Mouse (Mus musculus) lung, postnatal 25 days (tissue): ENCODE results near the gene Gkn3.

Experiments used
- DNase-seq: peaks from one replicate; pipeline ENCODE4 v3.0.0; 2022; ENCODE audit warnings: low spot score

Gkn3 gene

DNA sequence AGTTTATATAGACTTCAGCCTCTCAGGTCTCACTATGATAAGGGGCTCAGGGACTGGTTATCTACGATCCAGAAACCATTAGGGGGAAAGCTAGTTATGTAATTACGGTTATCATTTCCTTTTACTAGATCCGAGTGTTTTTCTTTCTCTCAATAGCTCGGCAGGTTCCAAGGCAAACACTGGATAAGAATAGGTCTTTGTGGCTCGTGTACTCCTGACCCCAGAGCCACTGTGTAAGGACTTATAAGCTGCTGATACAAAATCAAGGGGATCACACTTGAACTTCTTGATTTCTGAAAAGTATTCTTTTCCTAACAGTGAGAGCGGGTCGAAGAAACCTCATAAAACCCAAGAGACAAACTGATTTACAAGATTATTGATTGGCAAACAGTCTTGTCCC is at the start of gene Gkn3:
Gkn3 (minus strand) TSS at position 59 of the 400 bp plus-strand sequence.
- peak; percentile 16 for DNase-seq

DNA sequence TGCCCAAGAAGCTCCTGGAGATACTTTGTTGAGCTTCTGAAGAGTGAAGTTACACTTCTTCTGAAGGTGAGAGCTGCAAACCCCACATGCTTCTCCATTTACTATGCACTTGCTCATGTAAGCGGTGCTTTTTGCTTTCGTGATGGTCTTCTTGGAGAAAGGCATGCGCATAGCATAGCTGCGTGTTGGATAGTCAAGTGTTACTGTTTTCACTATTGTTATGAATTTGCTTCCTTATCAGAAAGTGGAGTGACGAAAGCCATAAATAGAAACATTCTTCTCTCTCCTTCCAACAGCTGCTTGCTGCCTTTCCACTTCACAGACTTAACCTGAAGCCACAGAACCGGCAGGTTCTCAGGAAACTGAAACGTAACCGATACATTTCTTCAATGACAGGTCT is 48.0 kb upstream of the Gkn3 start:
- DNase-seq, result no peak

DNA sequence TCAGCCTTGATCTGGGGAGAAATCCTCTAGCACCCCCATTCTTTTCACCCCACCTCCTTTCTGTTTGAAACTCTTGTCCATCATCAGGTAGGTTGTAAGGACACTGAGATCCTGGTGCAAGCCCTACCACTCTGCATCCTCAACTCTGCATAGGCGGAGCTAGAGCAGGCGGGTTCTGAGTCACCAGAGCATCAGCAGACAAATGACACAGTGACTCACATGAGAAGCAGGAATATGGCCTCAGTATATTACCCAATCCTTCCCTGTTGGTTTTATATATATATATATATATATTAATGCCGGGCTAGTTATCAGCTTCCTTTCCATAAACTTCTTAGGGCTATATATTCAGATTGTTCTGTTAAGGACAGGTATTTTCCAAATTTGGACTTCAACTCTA is 47.1 kb upstream of the Gkn3 start:
- no peak for DNase-seq

DNA sequence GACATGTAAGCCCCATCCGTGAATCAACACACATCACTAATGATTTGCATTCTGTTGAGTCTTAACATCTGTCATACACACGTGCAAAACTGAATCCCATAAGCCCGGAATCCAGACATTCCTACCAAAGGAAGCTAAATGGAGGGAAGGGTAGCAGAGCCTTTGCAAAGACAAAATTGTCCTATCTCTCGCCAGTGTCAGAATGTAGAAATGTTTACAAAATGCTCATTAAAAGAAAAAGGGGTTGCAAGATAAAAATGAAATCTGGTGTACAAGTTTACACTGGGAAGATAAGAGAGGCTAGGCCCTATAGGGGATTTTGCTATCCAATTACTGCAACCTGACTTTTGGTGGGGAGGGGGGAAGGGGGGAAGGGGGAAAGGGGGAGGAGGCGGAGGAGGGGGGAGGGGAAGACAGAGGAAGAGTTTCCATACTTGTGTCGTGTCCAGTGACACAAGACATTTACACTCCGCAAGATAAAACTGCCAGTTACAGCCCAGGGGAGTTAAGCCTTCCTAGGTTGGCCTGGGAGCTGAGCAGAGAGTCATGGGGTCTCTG is 39.8 kb upstream of the Gkn3 start, which contains the start of gene Bmp10:
Bmp10 (plus strand) TSS at position 508 of the 558 bp plus-strand sequence.
- no peak for DNase-seq

DNA sequence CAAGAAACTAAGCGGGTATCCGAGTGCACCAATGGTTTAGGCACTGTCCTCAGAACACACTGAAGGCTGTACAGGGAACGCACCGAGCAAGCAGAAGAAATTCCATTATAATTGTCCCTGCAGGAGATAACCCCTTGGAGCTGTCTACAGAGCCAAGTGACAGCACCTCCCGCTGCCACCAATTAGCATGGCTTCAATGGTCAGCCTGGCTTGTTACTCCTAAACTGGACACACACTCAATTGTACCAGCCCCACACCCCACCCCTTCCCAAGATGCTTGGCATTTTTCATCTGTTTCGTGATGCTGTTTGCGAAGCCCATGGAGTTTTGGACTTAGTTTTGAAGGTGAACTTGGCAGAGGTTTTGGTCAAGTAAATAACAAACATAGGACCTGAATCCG is 38.9 kb upstream of the Gkn3 start:
- no peak for DNase-seq

DNA sequence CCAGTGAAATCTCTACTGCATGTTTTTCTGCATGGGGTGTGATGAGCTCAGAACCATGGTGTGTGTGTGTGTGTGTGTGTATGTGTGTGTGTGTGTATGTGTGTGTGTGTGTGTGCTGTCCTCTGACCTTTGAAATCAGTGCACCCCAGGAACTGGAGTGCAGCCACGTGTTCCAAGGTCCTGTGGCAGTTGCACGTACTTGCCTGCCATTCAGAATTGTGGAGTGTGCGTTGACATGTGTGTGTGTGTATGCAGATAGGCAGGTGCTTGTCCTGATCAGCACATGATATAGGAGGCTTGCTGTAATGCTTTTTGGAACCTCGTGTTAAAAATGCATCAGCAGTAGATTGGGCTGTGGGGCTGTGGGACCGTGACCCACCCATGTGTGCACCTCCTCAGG is 38.2 kb upstream of the Gkn3 start:
- DNase-seq, result no peak

DNA sequence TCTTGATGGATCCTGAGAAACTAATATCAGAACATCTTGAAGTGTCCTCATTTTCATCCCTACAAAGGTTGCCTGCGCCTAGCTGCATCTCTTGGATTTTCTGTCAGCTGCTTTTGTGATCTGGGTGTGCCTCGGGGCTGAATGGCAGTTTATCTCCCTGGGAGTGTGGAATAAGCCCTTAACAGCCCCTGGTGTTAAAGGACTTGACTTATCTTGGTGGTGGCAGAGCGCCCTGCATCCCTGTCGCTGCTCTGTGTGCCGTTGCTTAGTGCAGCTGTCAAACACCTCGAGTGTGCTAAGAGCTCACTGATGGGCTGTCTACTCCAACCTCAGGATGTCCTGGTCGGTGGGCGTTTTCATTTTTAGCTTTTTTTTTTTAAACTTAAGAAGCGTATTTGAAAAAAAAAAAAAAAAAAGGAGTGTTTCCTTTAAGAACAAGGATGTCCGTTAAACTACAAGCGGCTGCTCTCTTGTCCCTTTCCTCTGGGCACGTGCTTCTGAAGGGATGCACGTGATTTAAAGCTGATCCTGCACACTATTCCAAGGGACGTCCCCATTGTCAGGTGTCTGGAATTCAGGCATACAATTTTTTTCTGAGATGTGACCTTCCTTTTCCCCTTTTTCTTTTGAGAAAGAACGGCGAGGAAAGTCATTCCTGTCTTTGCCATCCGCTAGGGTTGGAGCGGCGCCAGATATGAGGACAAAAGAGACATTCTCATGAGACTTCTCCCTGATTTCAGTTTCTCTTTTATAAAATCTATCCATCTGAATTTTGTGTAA is 35.5 kb upstream of the Gkn3 start:
- DNase-seq, result no peak

DNA sequence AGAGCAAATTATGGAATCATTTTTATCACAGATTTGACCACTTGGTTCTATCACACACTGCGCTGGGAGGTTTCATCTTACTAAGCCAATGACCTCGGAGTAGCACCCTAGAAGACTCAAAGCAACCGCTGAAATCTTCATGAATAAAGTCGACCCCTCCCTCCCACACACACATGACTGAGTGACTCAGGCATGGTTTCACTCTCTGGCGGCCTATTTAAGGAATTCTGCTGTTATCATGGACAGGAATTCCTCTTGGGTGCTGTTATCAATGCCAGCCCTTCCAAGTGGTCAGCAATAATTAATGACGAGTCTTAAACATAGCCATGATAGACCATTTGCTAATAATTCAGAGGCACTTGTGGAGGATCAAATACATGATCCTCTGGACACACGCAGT is 33.6 kb upstream of the Gkn3 start:
- peak; percentile 5 for DNase-seq

DNA sequence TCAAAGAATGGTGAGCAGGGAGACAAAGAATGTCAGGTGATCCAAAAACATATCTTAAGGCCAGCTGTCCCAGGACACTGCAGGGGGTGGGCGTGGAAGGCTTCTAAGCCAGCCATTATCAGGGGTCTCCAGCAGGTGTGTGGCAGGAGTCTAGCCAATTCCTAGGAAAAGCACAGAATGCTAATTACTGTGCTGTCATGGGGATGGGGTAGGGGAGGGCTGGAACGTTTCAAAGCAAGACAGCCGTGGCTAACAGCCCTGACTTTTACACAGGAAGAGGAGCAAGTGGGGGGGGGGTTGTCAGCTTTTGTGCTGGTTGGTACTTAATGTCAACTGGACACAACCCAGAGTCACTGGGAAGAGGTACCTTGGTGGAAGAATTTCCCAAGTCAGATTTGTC is 23.3 kb upstream of the Gkn3 start:
- no peak for DNase-seq

DNA sequence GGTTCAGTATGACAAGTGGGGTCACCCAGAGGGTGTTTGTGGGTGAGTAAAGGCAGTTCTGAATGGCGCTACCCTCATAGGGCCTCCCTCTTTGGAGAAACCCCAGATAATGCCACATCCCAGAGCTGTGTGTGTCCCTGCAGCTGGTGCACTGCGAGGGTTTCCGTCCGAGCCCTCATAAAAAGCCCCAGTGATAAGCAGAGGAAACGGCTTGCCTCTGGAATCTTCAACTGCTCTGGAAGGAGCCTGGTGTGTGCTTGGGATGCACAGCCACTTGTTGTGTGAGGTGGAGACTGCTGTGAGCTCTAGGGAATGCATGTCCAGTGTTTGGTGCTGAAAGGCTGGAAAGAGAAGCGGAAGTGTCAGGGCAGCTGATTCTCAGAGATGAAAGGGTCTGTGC is 12.7 kb upstream of the Gkn3 start:
- DNase-seq, result no peak

DNA sequence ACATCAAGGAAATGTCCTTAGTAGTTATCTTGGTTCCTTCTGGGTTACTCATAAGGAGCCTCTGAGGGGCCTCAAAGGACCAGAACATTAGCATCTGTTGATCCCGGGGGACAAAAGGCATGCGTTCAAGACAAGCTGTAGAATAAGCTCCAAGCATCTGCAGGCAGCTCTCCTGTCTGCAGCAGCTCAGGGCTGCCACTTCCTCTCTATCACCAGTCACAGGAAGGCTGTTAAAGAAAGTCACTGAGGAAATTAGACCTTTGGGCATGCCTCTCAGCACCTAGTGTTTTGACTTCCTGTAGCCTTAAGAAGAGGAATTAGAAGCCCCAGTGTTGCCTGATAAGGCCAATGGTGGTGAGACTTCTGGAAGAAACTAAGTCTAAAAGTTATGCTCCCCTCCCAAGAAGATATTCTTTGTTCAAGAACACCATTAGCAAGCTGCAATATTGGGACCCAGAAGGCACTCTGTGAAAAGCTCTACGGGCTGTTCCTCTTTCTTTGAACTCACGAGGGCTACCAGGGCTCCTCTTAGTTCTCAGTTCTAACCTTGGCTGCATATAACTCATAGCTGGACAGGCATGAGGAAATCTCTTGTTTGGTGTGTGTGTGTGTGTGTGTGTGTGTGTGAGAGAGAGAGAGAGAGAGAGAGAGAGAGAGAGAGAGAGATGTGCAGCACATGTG is 11.3 kb upstream of the Gkn3 start:
- no peak for DNase-seq

DNA sequence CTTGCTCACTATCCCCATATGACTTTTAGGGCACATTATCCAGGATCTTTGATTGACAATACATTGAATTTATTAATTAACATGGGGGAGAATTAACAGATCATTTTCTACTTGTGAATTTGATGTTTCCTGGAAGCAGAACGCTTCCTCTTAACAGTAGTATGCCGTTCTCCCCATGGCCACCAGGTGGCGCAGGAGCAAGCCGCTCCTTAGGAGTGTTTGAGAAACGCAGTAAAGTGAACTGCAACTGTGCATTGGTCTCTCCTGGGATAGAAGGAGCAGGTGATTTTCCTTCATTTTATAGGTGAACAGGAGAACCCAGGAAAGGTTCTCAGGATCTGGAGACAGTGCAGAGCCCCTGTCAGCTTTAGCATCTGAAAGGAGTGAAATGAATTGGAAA is 10.4 kb upstream of the Gkn3 start:
- peak; percentile 72 for DNase-seq

DNA sequence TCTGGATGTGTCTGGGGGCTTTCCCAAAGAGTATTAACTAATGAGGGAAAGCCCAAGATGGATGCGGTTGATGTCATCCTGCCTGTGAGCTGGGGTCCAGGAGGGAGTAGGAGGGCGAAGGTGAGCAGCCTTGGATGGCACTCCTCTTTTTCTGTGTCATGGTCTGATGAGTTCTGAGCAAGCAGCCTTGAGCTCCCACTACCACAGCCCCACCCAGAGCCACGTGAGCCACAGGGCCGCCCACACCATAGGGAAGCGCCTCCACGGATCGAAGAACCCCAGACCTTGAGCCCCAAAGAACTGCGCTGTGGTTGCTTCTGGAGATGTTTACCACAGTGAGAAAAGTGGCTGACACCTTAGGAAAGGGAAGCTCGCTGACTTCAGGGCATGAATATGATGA is 6.0 kb upstream of the Gkn3 start:
- peak; percentile 10 for DNase-seq

DNA sequence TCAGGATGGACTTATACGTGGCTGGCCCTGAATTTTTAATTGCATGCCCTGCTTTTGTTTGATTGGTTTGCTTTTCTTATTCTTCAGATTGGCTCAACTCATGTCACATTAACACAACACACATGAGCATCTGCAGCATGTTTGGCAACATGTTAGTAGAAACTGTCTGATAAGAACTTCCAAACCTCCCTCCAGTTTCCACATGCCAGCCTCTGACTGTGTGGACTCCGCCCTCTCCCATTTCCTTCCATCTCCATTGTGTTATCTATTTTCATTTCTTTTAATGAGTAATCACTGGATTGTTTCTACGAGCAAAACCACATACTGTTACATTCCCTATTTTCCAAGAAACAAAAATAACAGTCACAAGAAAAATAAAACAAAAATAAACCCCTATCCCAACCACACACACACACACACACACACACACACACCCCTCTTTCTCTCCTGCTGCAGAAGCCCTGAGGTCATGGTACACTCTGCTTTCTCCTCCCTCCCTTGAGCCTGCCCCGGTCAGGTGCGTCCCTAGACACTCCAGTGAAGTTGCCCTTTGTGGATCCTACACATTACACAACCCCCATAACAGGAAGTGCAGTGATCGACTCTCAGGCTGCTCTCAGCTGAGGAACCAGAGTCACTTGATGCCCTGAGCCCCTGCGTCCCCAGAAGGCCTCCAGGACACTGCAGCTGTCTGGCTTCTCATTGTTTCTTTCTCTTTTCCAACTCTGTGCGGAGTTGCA is 4.9 kb upstream of the Gkn3 start:
- peak; percentile 32 for DNase-seq

DNA sequence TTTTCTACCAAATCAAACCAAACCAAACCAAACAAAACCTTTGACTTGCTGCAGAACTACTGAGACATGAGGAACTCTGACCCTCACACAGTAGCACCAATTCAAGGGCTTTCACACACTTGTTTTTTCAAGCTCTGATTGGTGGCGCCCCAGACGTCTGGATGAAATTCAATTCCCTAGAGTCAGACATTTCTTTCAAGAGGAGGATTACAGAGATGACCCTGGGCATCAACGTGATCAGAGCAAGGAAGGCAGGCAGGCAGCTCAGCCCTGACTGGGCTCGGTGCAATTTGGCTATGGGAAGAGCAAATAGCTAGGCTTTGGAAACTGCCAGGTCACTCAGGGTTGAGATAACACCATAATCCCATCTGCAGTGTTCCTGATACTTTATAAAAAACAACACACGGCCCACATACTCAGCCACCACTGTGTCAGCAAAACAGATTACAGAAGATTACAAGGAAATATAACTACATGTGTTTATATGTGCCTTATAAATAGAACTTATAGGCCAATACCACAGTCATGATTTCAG is 787 bp upstream of the Gkn3 start:
- no peak for DNase-seq

DNA sequence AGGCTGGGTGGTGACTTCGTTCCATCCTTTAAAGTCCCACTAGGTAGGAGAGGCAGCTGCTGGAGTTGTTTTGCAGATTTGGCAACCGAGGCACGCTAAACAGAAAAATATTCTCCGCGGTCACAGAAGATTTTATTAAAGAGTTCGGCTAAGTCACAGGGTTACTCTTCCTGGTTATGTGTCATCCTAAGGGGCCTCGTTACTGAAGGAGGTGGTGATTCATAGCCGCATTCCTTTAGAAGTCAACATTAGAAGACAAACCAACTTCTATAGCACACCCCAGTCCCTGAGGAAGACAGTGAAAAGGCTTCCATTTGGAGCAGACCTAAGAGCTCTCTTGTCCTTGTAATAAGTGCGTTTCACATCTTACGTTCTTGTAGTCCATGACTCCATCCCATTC is 2.1 kb downstream of the Gkn3 start:
- DNase-seq, result no peak

DNA sequence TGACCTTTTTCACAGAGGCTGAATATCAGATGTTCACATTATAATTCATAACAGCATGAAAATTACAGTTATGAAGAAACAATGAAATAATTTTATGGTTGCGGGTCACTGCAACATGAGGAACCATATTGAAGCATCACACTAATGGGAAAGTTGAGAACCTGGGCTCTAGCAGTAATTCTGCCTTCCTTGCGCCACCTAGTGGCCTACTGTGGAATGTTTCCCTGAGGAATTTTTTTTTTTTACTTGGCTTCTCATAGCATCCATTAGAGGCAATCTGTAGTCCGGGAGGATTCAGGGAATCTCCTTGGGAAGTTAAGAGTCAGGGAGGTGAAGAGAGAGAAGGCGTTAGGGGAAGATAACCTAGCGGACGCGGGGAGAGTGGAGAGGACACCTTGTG is 2.5 kb downstream of the Gkn3 start:
- DNase-seq, result peak; percentile 66

DNA sequence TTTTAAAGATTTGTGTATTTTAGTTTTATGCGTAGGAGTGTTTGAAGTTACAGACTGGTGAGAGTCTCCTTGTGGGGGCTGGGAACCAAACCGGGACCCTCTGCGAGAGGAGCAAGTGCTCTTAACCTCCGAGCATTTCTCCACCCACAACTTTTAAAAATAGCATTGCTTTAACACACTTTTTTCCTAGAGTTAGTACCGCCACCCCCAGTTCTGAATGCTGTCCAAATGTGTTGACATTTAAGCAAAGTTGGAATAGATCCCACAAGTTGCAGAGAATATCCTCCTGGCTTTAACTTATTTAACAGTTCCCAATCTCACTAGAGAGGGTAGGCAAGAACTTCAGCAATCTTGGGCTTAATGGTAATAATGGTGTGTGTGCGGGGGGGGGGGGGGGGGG is 4.0 kb downstream of the Gkn3 start:
- no peak for DNase-seq

DNA sequence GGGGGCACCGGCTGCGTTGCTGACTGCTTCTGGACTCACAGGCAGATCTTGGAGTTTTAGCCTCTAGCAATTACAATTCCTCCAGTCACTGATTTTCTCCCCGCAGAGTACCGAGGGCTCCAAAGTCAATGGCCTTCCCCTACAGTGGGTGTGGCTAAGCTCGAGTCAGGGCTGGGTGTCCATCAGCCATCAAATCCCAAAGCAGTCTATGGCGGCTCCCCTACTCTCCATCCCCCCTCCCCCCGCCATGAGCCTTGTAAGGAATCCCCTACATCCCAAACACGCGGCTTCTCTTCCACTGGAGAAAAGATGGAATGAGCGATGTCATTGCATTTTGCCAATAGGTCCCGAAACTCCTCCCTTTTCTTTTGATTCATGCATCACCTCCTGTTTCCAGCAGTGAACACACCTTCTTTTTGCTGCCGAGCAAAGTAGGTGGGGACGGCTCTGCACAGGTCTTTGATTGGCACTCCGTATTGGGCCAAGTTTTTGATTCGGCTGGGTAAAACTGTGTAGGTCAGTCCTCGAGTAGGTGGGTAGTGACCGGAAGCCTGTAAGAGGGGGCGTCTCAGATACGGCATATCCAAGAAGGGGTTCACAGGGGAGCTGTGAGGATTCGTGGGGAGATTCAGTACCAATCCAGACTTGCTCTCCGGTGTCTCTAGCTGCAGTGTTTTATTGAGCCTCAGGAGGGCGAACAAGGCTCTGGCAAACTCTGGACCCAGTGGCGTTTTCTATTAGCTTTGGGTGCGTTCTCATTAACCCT is 4.6 kb downstream of the Gkn3 start:
- DNase-seq, result peak; percentile 23

DNA sequence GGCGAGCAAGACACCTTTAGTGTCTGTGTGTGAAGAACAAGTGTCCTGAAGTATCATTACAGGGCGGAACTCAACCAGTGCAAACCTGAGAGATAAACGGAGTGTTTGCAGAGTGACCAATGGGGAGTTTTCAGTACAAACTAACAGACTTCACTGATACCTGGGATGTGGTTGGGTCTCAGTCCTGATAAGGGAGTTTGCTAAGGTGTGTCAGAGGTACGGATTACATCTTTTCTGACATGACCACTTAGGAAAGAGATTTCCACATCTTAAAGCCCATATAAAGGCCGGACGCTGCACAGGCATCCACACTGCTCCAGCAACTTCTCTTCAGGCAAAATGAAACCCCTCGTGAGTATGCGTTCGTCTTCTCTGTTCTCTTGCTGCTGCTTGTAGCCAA is 15.7 kb downstream of the Gkn3 start, which contains the start of gene Gkn2:
Gkn2 (plus strand) TSS at position 301 of the 400 bp plus-strand sequence.
- no peak for DNase-seq

DNA sequence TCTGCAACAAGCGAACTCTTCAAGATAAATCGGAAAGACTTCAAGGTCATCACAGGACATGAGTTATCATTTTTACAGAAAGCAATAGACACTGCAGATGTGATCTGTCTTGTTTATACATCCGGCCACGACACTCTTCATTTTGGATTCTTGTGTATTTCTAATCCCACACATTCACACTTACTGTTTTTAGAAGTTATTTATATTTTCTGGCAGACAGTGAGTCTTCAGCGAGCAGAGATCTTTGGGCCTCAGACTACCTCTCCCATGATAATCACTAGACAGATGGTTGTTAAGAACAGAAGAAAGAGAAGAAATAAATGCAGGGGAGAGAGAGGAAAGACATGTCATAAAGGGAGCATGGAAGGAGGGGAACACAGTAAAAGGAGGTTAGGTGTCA is 19.5 kb downstream of the Gkn3 start:
- no peak for DNase-seq

DNA sequence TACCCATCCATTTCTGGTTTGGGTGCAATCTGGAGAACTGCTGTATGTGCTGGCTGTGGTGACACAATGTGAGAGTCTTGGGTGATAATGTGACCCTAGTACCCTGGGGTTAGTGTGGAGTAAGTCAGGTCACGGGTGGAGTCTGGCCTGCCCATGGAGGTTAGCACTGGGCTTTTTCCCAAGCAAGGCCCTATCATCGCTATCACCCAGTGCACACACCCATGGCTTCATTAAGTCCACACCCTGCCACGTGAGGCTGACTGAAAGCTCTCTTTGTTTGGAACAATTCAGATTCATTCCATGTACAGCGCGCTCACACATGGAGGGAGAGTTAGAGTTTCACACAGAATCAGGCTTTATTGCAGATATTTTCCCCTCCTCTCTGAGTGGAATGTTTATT is 34.3 kb downstream of the Gkn3 start:
- DNase-seq, result no peak
